Mouse (Mus musculus) stomach, postnatal 0 days (tissue): ENCODE results near the gene Bcl11a. TPM values are rescaled to one million over a fixed set of nuclear protein-coding genes. Genes with fewer than 3 reads are reported as not detected.

Experiments used
- ATAC-seq: fragments of 200-750 bp; cut with Nextera tagmentation; 2 replicates; pipeline ENCODE4 v1.8.0; 2017; ENCODE audit not compliant: low FRiP score, low TSS enrichment
- DNase-seq: peaks from one replicate; pipeline ENCODE4 v3.0.0-alpha.2; 2016; ENCODE audit warnings: low spot score
- H3K27ac ChIP-seq: fragments of 300-500 bp; sonication (generic); replicated peaks from 2 replicates; pipeline ENCODE4 v1.5.1; 2014; ENCODE audit warnings: mild to moderate bottlenecking, control low read depth
- H3K27me3 ChIP-seq: fragments of 300-500 bp; sonication (generic); 2 replicates; pipeline ENCODE4 v1.6.1; 2014; ENCODE audit warnings: low read length; ENCODE audit not compliant: control insufficient read depth, insufficient read depth
- H3K36me3 ChIP-seq: fragments of 300-500 bp; sonication (generic); 2 replicates; pipeline ENCODE4 v1.6.1; 2014; ENCODE audit warnings: low read length, mixed read lengths; ENCODE audit not compliant: control insufficient read depth, insufficient read depth
- H3K4me1 ChIP-seq: fragments of 300-500 bp; sonication (generic); replicated peaks from 2 replicates; pipeline ENCODE4 v1.6.1; 2014; ENCODE audit warnings: antibody characterized with exemption; ENCODE audit not compliant: control insufficient read depth, insufficient read depth
- H3K4me2 ChIP-seq: fragments of 300-500 bp; sonication (generic); replicated peaks from 2 replicates; pipeline ENCODE4 v1.6.1; 2014; ENCODE audit warnings: low read depth, mild to moderate bottlenecking, control low read depth, moderate library complexity
- H3K4me3 ChIP-seq: fragments of 300-500 bp; sonication (generic); 2 replicates; pipeline ENCODE4 v1.5.1; 2014; ENCODE audit warnings: low read depth, low read length, control low read depth
- H3K9ac ChIP-seq: fragments of 300-500 bp; sonication (generic); 2 replicates; pipeline ENCODE4 v1.6.1; 2014; ENCODE audit warnings: mild to moderate bottlenecking, low read length, control low read depth, mixed read lengths
- H3K9me3 ChIP-seq: fragments of 300-500 bp; sonication (generic); 2 replicates; pipeline ENCODE4 v1.6.1; 2016; ENCODE audit warnings: low read length; ENCODE audit not compliant: control insufficient read depth
- CTCF ChIP-seq: IDR thresholded peaks from 2 replicates; pipeline ENCODE4 v1.5.1; 2016; ENCODE audit warnings: antibody characterized with exemption, low read depth, mild to moderate bottlenecking, moderate library complexity
- EP300 ChIP-seq: optimal IDR thresholded peaks from 2 replicates; pipeline ENCODE3; 2016; ENCODE audit warnings: antibody characterized with exemption
- WGBS: fragments of 180-500 bp; shearing (Covaris S2); extraction: QIAGEN DNeasy Blood & Tissue Kit; methylation state at CpG from one replicate; pipeline ENCODE4 v1.1.7; 2014; 5-methylcytosine and 5-hydroxymethylcytosine counted together
- polyA plus RNA-seq: library from polyadenylated mRNA; unstranded; fragments of >200 nt; fragmentation: Nextera tagmentation; extraction: Ambion mirVana; gene quantifications from 2 replicates; pipeline ENCODE4 v1.2.1, GENCODE M21; 2015

The Bcl11a gene
- polyA plus RNA-seq, 1 experiment from 2014 or later, result 10.5 TPM

GRCm38 (mm10) chr11:24152076-24152784, 74.4 kb downstream of the Bcl11a start:
- Histone ChIP-seq H3K27me3 (no peaks in the 10 kb centered on the region), H3K36me3 (no peaks in the 10 kb centered on the region), H3K9ac (no peak overlapping the region), H3K9me3 (no peaks in the 10 kb centered on the region), H3K4me2 (no peak overlapping the region), H3K4me3 (no peak overlapping the region), H3K4me1 (no peaks in the 10 kb centered on the region), H3K27ac (no peak overlapping the region)
- 90% methylated on average over 7 of the region's 7 CpGs for WGBS
- ATAC-seq (no peak), DNase-seq (no peak)
- TF ChIP-seq EP300 (no peak), CTCF (no peak)

DNA sequence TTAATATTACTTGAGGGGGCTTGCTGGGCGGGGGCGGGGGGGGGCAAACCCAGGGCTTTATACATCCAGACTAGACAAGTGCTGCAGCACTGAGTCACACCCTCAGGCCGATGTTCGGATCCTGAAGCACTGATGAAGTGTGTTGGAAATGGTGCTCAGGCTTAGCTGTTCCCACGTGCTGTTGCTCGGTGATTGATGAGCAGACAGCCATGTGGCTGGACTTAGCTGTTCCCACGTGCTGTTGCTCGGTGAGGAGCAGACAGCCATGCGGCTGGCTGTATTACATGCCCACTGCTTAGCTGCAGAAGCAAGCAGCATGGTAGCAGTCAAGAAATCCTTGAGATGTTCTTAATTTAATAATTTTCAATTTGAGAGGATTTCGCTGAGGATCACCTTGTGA, 75.2 kb downstream of the Bcl11a start:
- no peak overlapping the region for H3K4me2 ChIP-seq
- DNase-seq (no peak), ATAC-seq (no peak)
- H3K4me3 ChIP-seq, result no peak overlapping the region
- WGBS, result 46% methylated on average over 10 of the region's 10 CpGs
- no peaks in the 10 kb centered on the region for H3K4me1 ChIP-seq
- no peaks in the 10 kb centered on the region for H3K9me3 ChIP-seq
- no peaks in the 10 kb centered on the region for H3K36me3 ChIP-seq
- H3K27ac ChIP-seq, result no peak overlapping the region
- no peaks in the 10 kb centered on the region for H3K27me3 ChIP-seq
- H3K9ac ChIP-seq, result no peak overlapping the region
- TF ChIP-seq EP300, result no peak
- no peak for TF ChIP-seq CTCF

- no peak overlapping the region for H3K27ac ChIP-seq
- ATAC-seq (no peak), DNase-seq (no peak)
- H3K4me1 ChIP-seq, result no peaks in the 10 kb centered on the region
- H3K9me3 ChIP-seq, result no peaks in the 10 kb centered on the region
- 75% methylated on average over 9 of the region's 9 CpGs for WGBS
- no peak for TF ChIP-seq CTCF
- no peak for TF ChIP-seq EP300
- no peaks in the 10 kb centered on the region for H3K36me3 ChIP-seq
- no peak overlapping the region for H3K4me2 ChIP-seq
- H3K27me3 ChIP-seq, result no peaks in the 10 kb centered on the region
- H3K4me3 ChIP-seq, result no peak overlapping the region
- no peak overlapping the region for H3K9ac ChIP-seq
Measured at GRCm38 (mm10) chr11:24158026-24158425, 80.2 kb downstream of the Bcl11a start.

DNA sequence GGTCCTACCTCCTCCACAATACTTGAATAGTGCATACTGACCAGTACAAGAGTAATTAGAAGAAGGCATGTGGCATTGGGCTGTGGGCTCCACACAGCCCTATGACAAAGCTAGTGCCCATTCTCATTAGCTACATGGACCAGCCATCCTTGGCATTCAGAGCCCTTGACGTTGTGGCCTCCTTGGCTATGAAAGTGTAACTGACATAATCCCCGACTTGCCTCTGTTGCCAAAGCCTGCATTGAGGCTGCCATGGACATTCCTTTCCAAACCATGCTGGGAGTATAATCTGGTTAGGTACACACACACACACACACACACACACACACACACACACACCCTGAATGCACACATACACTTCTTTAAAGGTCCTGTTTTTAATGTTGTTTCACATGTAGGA, 81.8 kb downstream of the Bcl11a start:
- no peaks in the 10 kb centered on the region for H3K36me3 ChIP-seq
- no peaks in the 10 kb centered on the region for H3K27me3 ChIP-seq
- WGBS, result 87% methylated on average over 2 of the region's 2 CpGs
- ATAC-seq (no peak), DNase-seq (no peak)
- no peak overlapping the region for H3K4me3 ChIP-seq
- no peak overlapping the region for H3K27ac ChIP-seq
- TF ChIP-seq EP300, result no peak
- TF ChIP-seq CTCF, result no peak
- H3K4me2 ChIP-seq, result no peak overlapping the region
- no peaks in the 10 kb centered on the region for H3K9me3 ChIP-seq
- H3K4me1 ChIP-seq, result no peaks in the 10 kb centered on the region
- H3K9ac ChIP-seq, result no peak overlapping the region

- Histone ChIP-seq H3K4me2 (no peak overlapping the region), H3K27me3 (no peaks in the 10 kb centered on the region), H3K36me3 (no peaks in the 10 kb centered on the region), H3K9ac (no peak overlapping the region), H3K4me1 (no peaks in the 10 kb centered on the region), H3K27ac (no peak overlapping the region), H3K4me3 (no peak overlapping the region), H3K9me3 (no peaks in the 10 kb centered on the region)
- 60% methylated on average over 2 of the region's 2 CpGs for WGBS
- no peak for DNase-seq
- no peak for TF ChIP-seq EP300
- no peak for TF ChIP-seq CTCF
- no peak for ATAC-seq
Measured at GRCm38 (mm10) chr11:24161458-24161857, 83.6 kb downstream of the Bcl11a start.

DNA sequence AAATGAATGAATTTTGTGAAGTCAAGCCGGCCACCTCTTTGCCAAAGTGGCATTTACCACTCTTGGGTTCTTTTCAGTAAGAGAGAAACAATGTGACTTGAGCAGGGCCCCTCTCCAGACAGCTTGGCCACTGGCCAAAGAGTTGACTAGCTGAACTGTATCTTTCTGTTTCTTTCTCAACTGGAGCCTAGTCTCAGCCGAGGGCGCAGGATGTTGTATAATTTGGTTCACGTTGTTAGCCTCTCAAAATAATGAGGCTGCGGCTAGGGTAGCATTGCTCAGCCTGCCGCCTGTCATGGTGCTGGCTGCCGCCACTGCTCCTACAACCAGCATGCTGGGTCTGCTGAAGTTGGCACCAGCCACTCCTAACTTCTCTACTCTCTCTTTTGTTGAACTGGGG, 84.2 kb downstream of the Bcl11a start:
- no peaks in the 10 kb centered on the region for H3K4me1 ChIP-seq
- no peak overlapping the region for H3K9ac ChIP-seq
- ATAC-seq (no peak), DNase-seq (no peak)
- H3K27ac ChIP-seq, result no peak overlapping the region
- 34% methylated on average over 7 of the region's 7 CpGs for WGBS
- no peak for TF ChIP-seq CTCF
- TF ChIP-seq EP300, result no peak
- no peaks in the 10 kb centered on the region for H3K27me3 ChIP-seq
- no peaks in the 10 kb centered on the region for H3K36me3 ChIP-seq
- no peak overlapping the region for H3K4me2 ChIP-seq
- H3K4me3 ChIP-seq, result no peak overlapping the region
- H3K9me3 ChIP-seq, result no peaks in the 10 kb centered on the region
